Mouse (Mus musculus): Measurements from ENCODE around the gene Vps9d1. TPM values are rescaled to one million over a fixed set of nuclear protein-coding genes. Genes with fewer than 3 reads are reported as not detected.
A peak's percentile ranks its signal among the peaks of the same experiment; 100 is the strongest.
"Not testable (repeated sequence)": the region's sequence is repeated elsewhere in the genome, so short reads cannot be mapped to it uniquely, and the experiment has no call there.

Gene Vps9d1
- polyA plus RNA-seq, 3 experiments from 2014 or later: 7.3 to 12.9 (median 7.4) TPM

GRCm38 (mm10) chr8:123213118-123213772 is 40.9 kb downstream of the Vps9d1 start:
- ATAC-seq: no peak

GRCm38 (mm10) chr8:123212321-123213117 is 41.6 kb downstream of the Vps9d1 start, which contains the start of the genes Chmp1a and Spata33:
Chmp1a (minus strand) TSS chr8:123212763.
Spata33 (plus strand) TSS chr8:123212832.
- ATAC-seq: peak; percentile 93

- ATAC-seq: no peak
Measured at GRCm38 (mm10) chr8:123211876-123212275, 42.3 kb downstream of the Vps9d1 start.

GRCm38 (mm10) chr8:123203571-123203970 is 50.6 kb downstream of the Vps9d1 start:
- ATAC-seq: peak; percentile 90

GRCm38 (mm10) chr8:123202288-123202687 is 51.9 kb downstream of the Vps9d1 start:
- peak; percentile 23 for ATAC-seq

GRCm38 (mm10) chr8:123199864-123200263 is 54.3 kb downstream of the Vps9d1 start:
- ATAC-seq: no peak

- ATAC-seq: not testable (repeated sequence)
Measured at GRCm38 (mm10) chr8:123197016-123197415, 57.1 kb downstream of the Vps9d1 start.

GRCm38 (mm10) chr8:123193771-123194170 is 60.4 kb downstream of the Vps9d1 start:
- ATAC-seq: no peak

Other genes with a start within 250 kb of the Vps9d1 start
- gene Ankrd11, start 212.1 kb downstream of the Vps9d1 start, polyA plus RNA-seq (2017; shearing (Covaris generic)): 100 to 1,000 TPM in 1 of 3 experiments, 10 to 100 TPM in 2; 54.0 to 105 (median 84.1) TPM
- gene Spg7, start 191.4 kb downstream of the Vps9d1 start, polyA plus RNA-seq (2017; shearing (Covaris generic)): 10 to 100 TPM; 16.5 to 35.2 (median 19.0) TPM
- 1,000 to 10,000 TPM; 1,514 to 2,679 (median 2,672) TPM for gene Rpl13, start 152.0 kb downstream of the Vps9d1 start, polyA plus RNA-seq (2017; shearing (Covaris generic))
- gene Cpne7, start 137.0 kb downstream of the Vps9d1 start, polyA plus RNA-seq (2017; shearing (Covaris generic)): 10 to 100 TPM in 1 of 3 experiments, 1 to 10 TPM in 2; 1.2 to 13.6 (median 6.6) TPM
- under 1 TPM in 1 of 3 experiments, not detected in 2; 0.20 TPM for gene Sult5a1, start 96.0 kb downstream of the Vps9d1 start, polyA plus RNA-seq (2017; shearing (Covaris generic))
- gene Dpep1, start 68.1 kb downstream of the Vps9d1 start, polyA plus RNA-seq (2017; shearing (Covaris generic)): not detected
- gene Chmp1a, start 41.6 kb downstream of the Vps9d1 start, polyA plus RNA-seq (2017; shearing (Covaris generic)): 100 to 1,000 TPM; 110 to 199 (median 154) TPM
- not detected for gene Spata33, start 41.5 kb downstream of the Vps9d1 start, polyA plus RNA-seq (2017; shearing (Covaris generic))
- gene Cdk10, start 29.5 kb downstream of the Vps9d1 start, polyA plus RNA-seq (2017; shearing (Covaris generic)): 10 to 100 TPM; 16.4 to 29.7 (median 24.3) TPM
- gene Spata2l, start 18.1 kb downstream of the Vps9d1 start, polyA plus RNA-seq (2017; shearing (Covaris generic)): 1 to 10 TPM; 6.3 to 7.7 (median 6.5) TPM
- gene Zfp276, start 153 bp downstream of the Vps9d1 start, polyA plus RNA-seq (2017; shearing (Covaris generic)): 1 to 10 TPM; 4.2 to 5.1 (median 5.1) TPM
- 1 to 10 TPM; 5.1 to 9.2 (median 5.2) TPM for gene Fanca, start 64.2 kb upstream of the Vps9d1 start, polyA plus RNA-seq (2017; shearing (Covaris generic))
- not detected for gene Spire2, start 78.4 kb upstream of the Vps9d1 start, polyA plus RNA-seq (2017; shearing (Covaris generic))
- gene Tcf25, start 119.4 kb upstream of the Vps9d1 start, polyA plus RNA-seq (2017; shearing (Covaris generic)): 100 to 1,000 TPM in 1 of 3 experiments, 10 to 100 TPM in 2; 74.2 to 106 (median 94.3) TPM
- not detected for gene Mc1r, start 152.8 kb upstream of the Vps9d1 start, polyA plus RNA-seq (2017; shearing (Covaris generic))
- 1 to 10 TPM in 1 of 3 experiments, under 1 TPM in 1, not detected in 1; 0.30 to 2.0 TPM for gene Tubb3, start 157.1 kb upstream of the Vps9d1 start, polyA plus RNA-seq (2017; shearing (Covaris generic))
- gene Def8, start 169.2 kb upstream of the Vps9d1 start, polyA plus RNA-seq (2017; shearing (Covaris generic)): 1 to 10 TPM; 7.7 to 7.9 (median 7.8) TPM
- gene Afg3l1, start 223.6 kb upstream of the Vps9d1 start, polyA plus RNA-seq (2017; shearing (Covaris generic)): 10 to 100 TPM; 32.6 to 47.7 (median 36.1) TPM